Mouse (Mus musculus) liver, embryonic 13.5 days (tissue): ENCODE measurements around the gene Polg2. TPM values are rescaled to one million over a fixed set of nuclear protein-coding genes. Genes with fewer than 3 reads are reported as not detected.
"Not testable (repeated sequence)": the region's sequence is repeated elsewhere in the genome, so short reads cannot be mapped to it uniquely, and the experiment has no call there.

Source experiments
- ATAC-seq: fragments of 200-750 bp; cut with Nextera tagmentation; 2 replicates; pipeline ENCODE4 v1.8.0; 2017; ENCODE audit warnings: low read depth, mild to moderate bottlenecking, moderate number of reproducible peaks, moderate library complexity
- DNase-seq: peaks from one replicate; pipeline ENCODE4 v3.0.0; 2022
- H3K27ac ChIP-seq: fragments of 300-500 bp; sonication (generic); 2 replicates; pipeline ENCODE4 v1.5.1; 2015; ENCODE audit warnings: moderate library complexity, mild to moderate bottlenecking, inconsistent platforms
- H3K27me3 ChIP-seq: fragments of 300-500 bp; sonication (generic); 2 replicates; pipeline ENCODE4 v1.6.1; 2015; ENCODE audit warnings: mild to moderate bottlenecking, inconsistent platforms
- H3K36me3 ChIP-seq: fragments of 300-500 bp; sonication (generic); 2 replicates; pipeline ENCODE4 v1.6.1; 2015; ENCODE audit warnings: mild to moderate bottlenecking, inconsistent platforms
- H3K4me1 ChIP-seq: fragments of 300-500 bp; sonication (generic); replicated peaks from 2 replicates; pipeline ENCODE4 v1.6.1; 2015; ENCODE audit warnings: inconsistent platforms
- H3K4me2 ChIP-seq: fragments of 300-500 bp; sonication (generic); 2 replicates; pipeline ENCODE4 v1.6.1; 2015; ENCODE audit warnings: inconsistent platforms, mild to moderate bottlenecking, moderate library complexity
- H3K4me3 ChIP-seq: fragments of 300-500 bp; sonication (generic); replicated peaks from 2 replicates; pipeline ENCODE4 v1.5.1; 2015; ENCODE audit warnings: mild to moderate bottlenecking, inconsistent platforms
- H3K9ac ChIP-seq: fragments of 300-500 bp; sonication (generic); 2 replicates; pipeline ENCODE4 v1.6.1; 2015; ENCODE audit warnings: mild to moderate bottlenecking, inconsistent platforms
- H3K9me3 ChIP-seq: fragments of 300-500 bp; sonication (generic); replicated peaks from 2 replicates; pipeline ENCODE4 v1.6.1; 2016; ENCODE audit warnings: inconsistent platforms
- WGBS: fragments of 180-500 bp; shearing (Covaris S2); methylation state at CpG from one replicate; pipeline ENCODE4 v1.1.7; 2015; ENCODE audit not compliant: insufficient replicate concordance; 5-methylcytosine and 5-hydroxymethylcytosine counted together
- polyA plus RNA-seq: library from polyadenylated mRNA; unstranded; fragments of >200 nt; fragmentation: Nextera tagmentation; extraction: Ambion mirVana; gene quantifications from 2 replicates; pipeline ENCODE4 v1.2.1, GENCODE M21; 2015

The Polg2 gene
- polyA plus RNA-seq, 1 experiment from 2014 or later = 5.5 TPM

GRCm38 (mm10) chr11:106817156-106817555 is 37.8 kb upstream of the Polg2 start:
- DNase-seq = no peak
- Histone ChIP-seq H3K9ac (no peak overlapping the region), H3K4me1 (no peaks in the 10 kb centered on the region; the same call in 1 of the 2 replicates), H3K4me3 (no peak overlapping the region), H3K36me3 (peaks cover 87% of the 10 kb centered on the region), H3K27me3 (no peaks in the 10 kb centered on the region), H3K4me2 (no peak overlapping the region), H3K27ac (no peak overlapping the region), H3K9me3 (no peaks in the 10 kb centered on the region)
- 78% methylated on average over 3 of the region's 3 CpGs for WGBS
- no peak for ATAC-seq

- DNase-seq = no peak
- 79% methylated on average over 7 of the region's 7 CpGs for WGBS
- Histone ChIP-seq H3K4me3 (no peak overlapping the region), H3K27ac (no peak overlapping the region), H3K4me2 (no peak overlapping the region), H3K36me3 (peaks cover 92% of the 10 kb centered on the region), H3K9ac (no peak overlapping the region), H3K4me1 (no peaks in the 10 kb centered on the region; the same call in 1 of the 2 replicates), H3K9me3 (no peaks in the 10 kb centered on the region), H3K27me3 (no peaks in the 10 kb centered on the region)
- no peak for ATAC-seq
Measured at GRCm38 (mm10) chr11:106816316-106816715, 37.0 kb upstream of the Polg2 start.

GRCm38 (mm10) chr11:106815761-106816160 is 36.4 kb upstream of the Polg2 start:
- H3K4me2 ChIP-seq = no peak overlapping the region
- no peaks in the 10 kb centered on the region for H3K27me3 ChIP-seq
- H3K36me3 ChIP-seq = peaks cover 92% of the 10 kb centered on the region
- no peak overlapping the region for H3K4me3 ChIP-seq
- no peak overlapping the region for H3K9ac ChIP-seq
- H3K4me1 ChIP-seq = no peaks in the 10 kb centered on the region; the same call in 1 of the 2 replicates
- ATAC-seq (no peak), DNase-seq (no peak)
- H3K27ac ChIP-seq = no peak overlapping the region
- H3K9me3 ChIP-seq = no peaks in the 10 kb centered on the region
- WGBS = 68% methylated on average over 2 of the region's 2 CpGs

GRCm38 (mm10) chr11:106815331-106815730 is 36.0 kb upstream of the Polg2 start:
- no peak overlapping the region for H3K27ac ChIP-seq
- H3K4me2 ChIP-seq = no peak overlapping the region
- peaks cover 92% of the 10 kb centered on the region for H3K36me3 ChIP-seq
- 90% methylated on average over 2 of the region's 2 CpGs for WGBS
- no peaks in the 10 kb centered on the region for H3K4me1 ChIP-seq
- H3K27me3 ChIP-seq = no peaks in the 10 kb centered on the region
- DNase-seq (no peak), ATAC-seq (no peak)
- no peak overlapping the region for H3K4me3 ChIP-seq
- H3K9ac ChIP-seq = no peak overlapping the region
- H3K9me3 ChIP-seq = no peaks in the 10 kb centered on the region

GRCm38 (mm10) chr11:106814601-106815320 is 35.4 kb upstream of the Polg2 start:
- WGBS = 79% methylated on average over 14 of the region's 14 CpGs
- Histone ChIP-seq H3K9ac (no peak overlapping the region), H3K27me3 (no peaks in the 10 kb centered on the region), H3K27ac (no peak overlapping the region), H3K4me3 (no peak overlapping the region), H3K4me1 (no peaks in the 10 kb centered on the region), H3K4me2 (no peak overlapping the region), H3K36me3 (peaks cover 93% of the 10 kb centered on the region), H3K9me3 (no peaks in the 10 kb centered on the region)
- no peak for ATAC-seq
- no peak for DNase-seq

GRCm38 (mm10) chr11:106812410-106813136 is 33.2 kb upstream of the Polg2 start:
- Histone ChIP-seq H3K9me3 (no peaks in the 10 kb centered on the region), H3K4me2 (no peak overlapping the region), H3K4me3 (no peak overlapping the region), H3K27me3 (no peaks in the 10 kb centered on the region), H3K27ac (peak overlapping the region; percentile 60), H3K9ac (no peak overlapping the region), H3K4me1 (no peaks in the 10 kb centered on the region), H3K36me3 (peaks cover 88% of the 10 kb centered on the region)
- 80% methylated on average over 7 of the region's 7 CpGs for WGBS
- DNase-seq = no peak
- no peak for ATAC-seq

GRCm38 (mm10) chr11:106807442-106807841 is 28.1 kb upstream of the Polg2 start:
- not testable (repeated sequence) for H3K27me3 ChIP-seq, H3K4me1 ChIP-seq, H3K9me3 ChIP-seq, H3K4me3 ChIP-seq, H3K9ac ChIP-seq, DNase-seq, ATAC-seq, H3K4me2 ChIP-seq, H3K27ac ChIP-seq
- WGBS = 63% methylated on average over 1 of the region's 1 CpGs
- H3K36me3 ChIP-seq = peaks cover 74% of the 10 kb centered on the region

GRCm38 (mm10) chr11:106802069-106802627 is 22.8 kb upstream of the Polg2 start:
- 86% methylated on average over 10 of the region's 10 CpGs for WGBS
- ATAC-seq = no peak
- DNase-seq = no peak
- no peaks in the 10 kb centered on the region for H3K4me1 ChIP-seq
- no peak overlapping the region for H3K4me2 ChIP-seq
- H3K27me3 ChIP-seq = no peaks in the 10 kb centered on the region
- H3K9me3 ChIP-seq = no peaks in the 10 kb centered on the region
- peaks cover 86% of the 10 kb centered on the region for H3K36me3 ChIP-seq
- no peak overlapping the region for H3K27ac ChIP-seq
- no peak overlapping the region for H3K4me3 ChIP-seq
- H3K9ac ChIP-seq = no peak overlapping the region

- 29% methylated on average over 9 of the region's 9 CpGs for WGBS
- no peaks in the 10 kb centered on the region for H3K9me3 ChIP-seq
- no peak overlapping the region for H3K9ac ChIP-seq
- no peak overlapping the region for H3K27ac ChIP-seq
- H3K4me3 ChIP-seq = no peak overlapping the region
- no peak overlapping the region for H3K4me2 ChIP-seq
- no peaks in the 10 kb centered on the region for H3K27me3 ChIP-seq
- ATAC-seq (no peak), DNase-seq (no peak)
- H3K36me3 ChIP-seq = peaks cover 82% of the 10 kb centered on the region
- H3K4me1 ChIP-seq = peaks cover 23% of the 10 kb centered on the region
Measured at GRCm38 (mm10) chr11:106795679-106796078, 16.3 kb upstream of the Polg2 start.

GRCm38 (mm10) chr11:106793846-106794245 is 14.5 kb upstream of the Polg2 start:
- Histone ChIP-seq H3K27me3 (no peaks in the 10 kb centered on the region), H3K4me2 (no peak overlapping the region), H3K4me3 (no peak overlapping the region), H3K9me3 (no peaks in the 10 kb centered on the region), H3K9ac (no peak overlapping the region), H3K4me1 (peaks cover 29% of the 10 kb centered on the region), H3K36me3 (peaks cover 64% of the 10 kb centered on the region), H3K27ac (no peak overlapping the region)
- WGBS = 75% methylated on average over 4 of the region's 4 CpGs
- ATAC-seq = no peak
- DNase-seq = no peak

- DNase-seq = peak; percentile 10
- peak overlapping the region; percentile 76 for H3K4me2 ChIP-seq
Measured at GRCm38 (mm10) chr11:106789649-106790048, 10.3 kb upstream of the Polg2 start.

More at GRCm38 (mm10) chr11:106789649-106790048, 10.3 kb upstream of the Polg2 start:
- no peak for ATAC-seq
- WGBS = under 1% methylated on average over 6 of the region's 6 CpGs
- Histone ChIP-seq H3K4me1 (peaks cover 37% of the 10 kb centered on the region), H3K9ac (peak overlapping the region; percentile 99), H3K9me3 (no peaks in the 10 kb centered on the region), H3K27me3 (no peaks in the 10 kb centered on the region), H3K36me3 (peaks cover 53% of the 10 kb centered on the region), H3K27ac (peak overlapping the region; percentile 99), H3K4me3 (peak overlapping the region; percentile 96)
